Mouse (Mus musculus) heart, postnatal 0 days (tissue): ENCODE measurements around the gene Nsmf.

Source experiments
- CTCF ChIP-seq: IDR thresholded peaks from 2 replicates; pipeline ENCODE4 v1.5.1; 2016; ENCODE audit warnings: antibody characterized with exemption, control low read depth, low read depth
- EP300 ChIP-seq: IDR thresholded peaks from 2 replicates; pipeline ENCODE4 v1.6.1; 2016; ENCODE audit warnings: antibody characterized with exemption, low read depth

DNA sequence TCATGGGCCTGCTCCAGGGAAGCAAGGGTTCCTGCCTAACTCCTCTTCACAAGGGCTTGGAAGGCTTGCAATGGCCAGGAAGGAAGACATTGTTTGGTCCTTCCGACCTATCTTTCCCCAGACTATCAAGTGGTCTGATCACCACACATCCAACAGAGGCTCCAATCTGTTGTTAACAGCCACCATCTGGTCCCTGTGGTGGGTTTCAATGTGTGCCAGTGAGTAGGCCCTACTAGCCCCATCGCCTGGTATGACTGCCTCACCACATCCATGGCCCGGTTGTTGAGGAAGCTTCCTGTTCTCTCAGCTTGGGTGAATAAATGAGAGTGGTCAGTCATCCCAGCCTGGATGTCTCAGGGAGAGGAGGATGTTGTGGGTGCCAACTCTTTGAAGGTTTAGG, 34.5 kb downstream of the Nsmf start:
- TF ChIP-seq CTCF (no peak), EP300 (no peak)
